Mouse (Mus musculus) lung, postnatal 0 days (tissue): Measurements from ENCODE around the gene N4bp1. TPM values are rescaled to one million over a fixed set of nuclear protein-coding genes. Genes with fewer than 3 reads are reported as not detected.

Experiments
- ATAC-seq: fragments of 200-750 bp; cut with Nextera tagmentation; 2 replicates; pipeline ENCODE4 v1.8.0; 2017; ENCODE audit warnings: moderate library complexity
- DNase-seq: peaks from one replicate; pipeline ENCODE4 v3.0.0-alpha.2; 2016; ENCODE audit warnings: low spot score
- H3K27ac ChIP-seq: fragments of 300-500 bp; sonication (generic); 2 replicates; pipeline ENCODE4 v1.5.1; 2014; ENCODE audit warnings: antibody characterized with exemption, mild to moderate bottlenecking, low read length, mixed read lengths
- H3K27me3 ChIP-seq: fragments of 300-500 bp; sonication (generic); replicated peaks from 2 replicates; pipeline ENCODE4 v1.6.1; 2014; ENCODE audit warnings: low read length, mixed read lengths; ENCODE audit not compliant: insufficient read depth
- H3K36me3 ChIP-seq: fragments of 300-500 bp; sonication (generic); 2 replicates; pipeline ENCODE4 v1.6.1; 2014; ENCODE audit warnings: low read length, mixed read lengths; ENCODE audit not compliant: insufficient read depth
- H3K4me1 ChIP-seq: fragments of 300-500 bp; sonication (generic); 2 replicates; pipeline ENCODE4 v1.6.1; 2014; ENCODE audit warnings: antibody characterized with exemption, low read depth, low read length, mixed read lengths; ENCODE audit not compliant: insufficient read depth
- H3K4me2 ChIP-seq: fragments of 300-500 bp; sonication (generic); replicated peaks from 2 replicates; pipeline ENCODE4 v1.6.1; 2014; ENCODE audit warnings: low read depth, mild to moderate bottlenecking, low read length, moderate library complexity, mixed read lengths
- H3K4me3 ChIP-seq: fragments of 300-500 bp; sonication (generic); 2 replicates; pipeline ENCODE4 v1.5.1; 2014; ENCODE audit warnings: low read depth, low read length
- H3K9ac ChIP-seq: fragments of 300-500 bp; sonication (generic); replicated peaks from 2 replicates; pipeline ENCODE4 v1.6.1; 2014; ENCODE audit warnings: low read depth, mild to moderate bottlenecking
- H3K9me3 ChIP-seq: fragments of 300-500 bp; sonication (generic); 2 replicates; pipeline ENCODE4 v1.6.1; 2016; ENCODE audit warnings: low read length, mixed read lengths
- CTCF ChIP-seq: IDR thresholded peaks from 2 replicates; pipeline ENCODE4 v1.5.1; 2016; ENCODE audit warnings: antibody characterized with exemption, mild to moderate bottlenecking
- EP300 ChIP-seq: IDR thresholded peaks from 2 replicates; pipeline ENCODE4 v1.6.1; 2016; ENCODE audit warnings: antibody characterized with exemption, mild to moderate bottlenecking, control low read depth
- WGBS: fragments of 180-500 bp; shearing (Covaris S2); extraction: QIAGEN DNeasy Blood & Tissue Kit; methylation state at CpG from one replicate; pipeline ENCODE4 v1.1.7; 2014; 5-methylcytosine and 5-hydroxymethylcytosine counted together
- polyA plus RNA-seq: library from polyadenylated mRNA; unstranded; fragments of >200 nt; fragmentation: Nextera tagmentation; extraction: Ambion mirVana; gene quantifications from 2 replicates; pipeline ENCODE4 v1.2.1, GENCODE M21; 2015

N4bp1 gene
- 5.4 and 6.4 TPM in 2 replicates for polyA plus RNA-seq

GRCm38 (mm10) chr8:86884489-86885463 lies at the start of gene N4bp1:
Gene N4bp1 (minus strand): TSS chr8:86885258.
- no peaks in the 10 kb centered on the region for H3K9me3 ChIP-seq
- H3K4me3 ChIP-seq: peak within 1 kb of the TSS; percentile 82
- peak; percentile 96 for DNase-seq
- peaks cover 9% of the 10 kb centered on the region; the same call in 1 of the 2 replicates for H3K4me1 ChIP-seq
- peak within 1 kb of the TSS; percentile 79 for H3K4me2 ChIP-seq
- H3K36me3 ChIP-seq: no peaks in the 10 kb centered on the region
- H3K9ac ChIP-seq: peak within 1 kb of the TSS; percentile 71
- H3K27ac ChIP-seq: peak within 1 kb of the TSS; percentile 91
- no peaks in the 10 kb centered on the region for H3K27me3 ChIP-seq
- TF ChIP-seq EP300: no peak
- 0 out of 2 replicates have a peak, but pooled peaks have one; percentile 10 for TF ChIP-seq CTCF
- WGBS: 3% methylated on average over 95 of the region's 119 CpGs
- peak; percentile 92 for ATAC-seq

- no peak for TF ChIP-seq EP300
- TF ChIP-seq CTCF: no peak
Measured at GRCm38 (mm10) chr8:86934841-86935240, 49.8 kb upstream of the N4bp1 start.

DNA sequence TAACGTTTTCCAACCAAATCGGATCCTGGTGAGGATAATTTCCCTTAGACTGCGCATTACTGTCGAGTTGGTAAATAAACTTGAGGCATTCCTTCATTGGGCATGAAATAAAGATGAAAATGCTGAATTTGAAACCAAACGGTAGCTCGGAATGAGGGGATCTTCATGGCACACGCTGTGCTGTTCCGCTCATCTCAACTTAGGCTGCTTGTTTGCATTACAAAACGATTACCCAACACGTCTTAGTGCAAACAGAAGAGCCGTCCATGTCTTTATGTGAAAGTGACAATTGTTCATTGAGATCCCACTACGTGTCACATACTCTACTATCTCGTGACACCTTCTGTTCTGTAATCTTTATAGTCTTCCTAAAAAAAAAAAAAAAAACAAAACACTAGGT lies 49.3 kb upstream of the N4bp1 start:
- Histone ChIP-seq H3K9ac (no peak overlapping the region), H3K4me3 (no peak overlapping the region), H3K27ac (no peak overlapping the region), H3K4me1 (no peaks in the 10 kb centered on the region), H3K4me2 (no peak overlapping the region), H3K36me3 (no peaks in the 10 kb centered on the region), H3K9me3 (no peaks in the 10 kb centered on the region), H3K27me3 (no peaks in the 10 kb centered on the region)
- DNase-seq: no peak
- WGBS: 42% methylated on average over 13 of the region's 13 CpGs
- no peak for TF ChIP-seq EP300
- TF ChIP-seq CTCF: no peak
- no peak for ATAC-seq

More at GRCm38 (mm10) chr8:86934841-86935240, 49.8 kb upstream of the N4bp1 start:
- Histone ChIP-seq H3K36me3 (no peaks in the 10 kb centered on the region), H3K4me2 (no peak overlapping the region), H3K4me1 (no peaks in the 10 kb centered on the region), H3K9ac (no peak overlapping the region), H3K27me3 (no peaks in the 10 kb centered on the region), H3K4me3 (no peak overlapping the region), H3K9me3 (no peaks in the 10 kb centered on the region), H3K27ac (no peak overlapping the region)
- ATAC-seq (no peak), DNase-seq (no peak)
- WGBS: 48% methylated on average over 5 of the region's 5 CpGs

GRCm38 (mm10) chr8:86933898-86934297 lies 48.8 kb upstream of the N4bp1 start:
- 14% methylated on average over 9 of the region's 9 CpGs for WGBS
- no peaks in the 10 kb centered on the region for H3K27me3 ChIP-seq
- H3K27ac ChIP-seq: no peak overlapping the region
- H3K9ac ChIP-seq: no peak overlapping the region
- peak; percentile 53 for DNase-seq
- no peaks in the 10 kb centered on the region for H3K36me3 ChIP-seq
- ATAC-seq: no peak
- TF ChIP-seq CTCF: peak; percentile 74
- no peak for TF ChIP-seq EP300
- H3K4me2 ChIP-seq: 0 out of 2 replicates have a peak overlapping the region, but pooled peaks have one; percentile 17
- no peaks in the 10 kb centered on the region for H3K4me1 ChIP-seq
- no peaks in the 10 kb centered on the region for H3K9me3 ChIP-seq
- no peak overlapping the region for H3K4me3 ChIP-seq

DNA sequence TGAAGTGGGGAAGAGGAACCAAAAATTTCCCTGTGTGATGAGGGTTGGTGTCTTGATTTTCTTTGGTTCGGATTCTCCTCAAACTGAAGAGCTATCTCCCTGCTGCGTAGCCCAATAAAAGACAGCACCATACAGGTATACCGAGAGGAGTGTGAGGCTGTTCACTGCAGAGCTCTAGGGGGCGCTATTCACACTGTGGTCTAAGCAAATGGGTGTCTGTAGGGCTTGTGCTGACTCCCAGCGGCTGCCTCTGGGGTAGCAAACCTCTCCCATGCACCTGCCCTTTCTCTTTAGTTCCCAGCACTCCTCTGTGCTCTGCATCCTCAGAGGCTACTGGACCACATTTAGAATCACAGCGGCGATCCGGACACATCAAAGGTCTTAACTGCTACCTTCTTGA lies 41.2 kb upstream of the N4bp1 start:
- no peaks in the 10 kb centered on the region for H3K4me1 ChIP-seq
- TF ChIP-seq EP300 (no peak), CTCF (no peak)
- WGBS: 64% methylated on average over 8 of the region's 8 CpGs
- no peak overlapping the region for H3K4me3 ChIP-seq
- no peak for DNase-seq
- H3K9me3 ChIP-seq: no peaks in the 10 kb centered on the region
- H3K27ac ChIP-seq: no peak overlapping the region
- H3K36me3 ChIP-seq: no peaks in the 10 kb centered on the region
- no peaks in the 10 kb centered on the region for H3K27me3 ChIP-seq
- H3K9ac ChIP-seq: no peak overlapping the region
- H3K4me2 ChIP-seq: no peak overlapping the region
- ATAC-seq: no peak

GRCm38 (mm10) chr8:86923219-86923835 lies 38.3 kb upstream of the N4bp1 start:
- Histone ChIP-seq H3K27me3 (no peaks in the 10 kb centered on the region), H3K9me3 (no peaks in the 10 kb centered on the region), H3K36me3 (no peaks in the 10 kb centered on the region), H3K9ac (no peak overlapping the region), H3K4me1 (no peaks in the 10 kb centered on the region), H3K27ac (no peak overlapping the region), H3K4me3 (no peak overlapping the region), H3K4me2 (no peak overlapping the region)
- WGBS: 64% methylated on average over 5 of the region's 5 CpGs
- ATAC-seq (no peak), DNase-seq (no peak)
- TF ChIP-seq EP300 (no peak), CTCF (no peak)
